Mouse (Mus musculus) gastrocnemius, postnatal 25 days (tissue): ENCODE measurements around the gene Vtcn1. TPM values are rescaled to one million over a fixed set of nuclear protein-coding genes. Genes with fewer than 3 reads are reported as not detected.
"Not testable (repeated sequence)": the region's sequence is repeated elsewhere in the genome, so short reads cannot be mapped to it uniquely, and the experiment has no call there.

Source experiments
- DNase-seq: peaks from one replicate; pipeline ENCODE4 v3.0.0; 2022
- long read RNA-seq, 2 experiments: library from polyadenylated mRNA; stranded (forward); transcript quantifications; one replicate each; pipeline ENCODE4 v2.0.0; 2021
- total RNA-seq, 2 experiments: library from RNA; stranded (reverse); gene quantifications; 1 replicate in 1 of 2; 2 replicates in 1 of 2; pipeline ENCODE4 v1.2.3; 2021

Vtcn1 gene
- under 1 TPM; 0.13 to 0.64 TPM for total RNA-seq
- long read RNA-seq, experiment 1, partial matches to known transcripts: 0 of 2 reads
- long read RNA-seq, experiment 1, other reads (novel, unspliced or antisense): 2 of 2 reads
- long read RNA-seq, experiment 2, partial matches to known transcripts: 0 of 3 reads
- long read RNA-seq, experiment 2, other reads (novel, unspliced or antisense): 3 of 3 reads

- DNase-seq: no peak
Measured at GRCm38 (mm10) chr3:100825225-100825965, at the start of gene Vtcn1. Vtcn1 (plus strand) TSS chr3:100825459.

DNA sequence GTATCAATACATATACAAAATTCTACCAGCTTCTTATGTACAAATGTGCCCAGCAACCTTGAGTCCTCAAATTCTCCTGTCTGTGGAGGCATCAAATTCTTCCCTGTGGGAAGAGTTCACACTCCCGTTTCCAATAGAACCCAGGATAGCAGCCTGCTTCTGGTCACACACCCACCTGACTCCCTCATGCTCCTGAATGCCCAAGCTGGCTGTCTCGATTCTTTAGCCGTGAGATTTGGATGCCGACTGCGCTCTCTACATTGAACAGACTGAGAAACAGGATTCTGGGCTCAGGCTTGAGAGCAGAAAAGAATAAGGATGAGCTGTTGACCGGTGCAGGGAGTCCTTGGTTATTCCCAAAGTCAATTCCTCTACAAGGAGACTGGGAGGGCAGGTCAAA is 48.3 kb upstream of the Vtcn1 start:
- DNase-seq: no peak

- DNase-seq: no peak
Measured at GRCm38 (mm10) chr3:100777568-100777967, 47.7 kb upstream of the Vtcn1 start.

DNA sequence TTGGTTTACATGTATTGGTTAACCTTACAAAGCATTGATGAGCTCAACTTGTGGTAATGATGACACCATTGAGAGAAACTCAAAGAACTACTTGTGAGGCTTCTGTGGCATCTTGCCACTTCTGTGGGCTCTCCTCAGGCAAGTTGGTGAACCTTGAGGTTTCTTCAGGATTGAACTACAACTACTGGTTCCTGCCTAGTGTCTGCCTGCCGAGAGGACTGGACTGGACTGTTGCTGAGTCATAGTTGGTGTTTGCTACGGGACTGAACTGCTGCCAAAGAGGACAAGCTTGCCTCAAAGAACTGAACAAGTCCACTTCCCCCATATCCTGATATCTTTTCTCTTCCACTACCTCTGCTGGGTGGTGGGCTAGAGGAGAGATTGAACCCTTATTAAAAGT is 39.2 kb upstream of the Vtcn1 start:
- DNase-seq: no peak

DNA sequence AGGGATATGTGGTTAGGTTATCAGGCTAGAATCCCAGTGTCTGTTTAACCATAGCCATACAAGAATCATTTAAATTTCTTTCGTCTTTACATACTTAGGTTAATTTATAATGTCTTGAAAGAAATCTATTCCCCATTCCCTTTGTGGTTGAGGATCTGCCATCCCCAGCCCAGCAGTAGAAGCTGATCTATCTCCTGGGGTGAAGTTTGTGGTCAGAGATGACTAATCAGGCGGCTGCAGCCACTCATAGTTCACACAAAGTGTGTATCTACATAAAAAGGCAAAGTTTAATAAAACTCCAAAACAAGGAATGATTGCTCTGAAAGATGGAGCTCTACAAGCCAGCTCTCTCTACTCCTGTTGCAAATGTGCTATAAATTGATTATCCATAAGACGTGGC is 33.6 kb upstream of the Vtcn1 start:
- DNase-seq: no peak

DNA sequence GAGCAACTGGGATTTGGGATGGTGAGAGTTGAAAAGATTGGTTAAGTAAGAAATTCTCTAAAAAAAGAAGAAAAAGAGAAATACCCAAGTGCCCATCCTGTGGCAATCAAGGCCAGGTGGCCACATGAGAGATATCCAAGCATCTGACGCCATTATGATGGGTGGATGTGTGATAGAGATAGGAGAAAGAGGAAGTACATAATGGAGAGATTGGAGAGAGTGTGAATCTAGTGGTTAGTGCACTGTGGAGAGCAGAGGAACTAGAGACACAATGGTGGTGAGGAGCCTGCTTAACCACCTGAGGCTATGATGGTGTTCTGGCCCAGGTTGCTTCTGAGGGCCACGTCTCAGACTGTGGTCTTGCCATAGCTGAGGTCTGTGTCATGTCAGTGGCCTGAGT is 31.9 kb upstream of the Vtcn1 start:
- DNase-seq: no peak

DNA sequence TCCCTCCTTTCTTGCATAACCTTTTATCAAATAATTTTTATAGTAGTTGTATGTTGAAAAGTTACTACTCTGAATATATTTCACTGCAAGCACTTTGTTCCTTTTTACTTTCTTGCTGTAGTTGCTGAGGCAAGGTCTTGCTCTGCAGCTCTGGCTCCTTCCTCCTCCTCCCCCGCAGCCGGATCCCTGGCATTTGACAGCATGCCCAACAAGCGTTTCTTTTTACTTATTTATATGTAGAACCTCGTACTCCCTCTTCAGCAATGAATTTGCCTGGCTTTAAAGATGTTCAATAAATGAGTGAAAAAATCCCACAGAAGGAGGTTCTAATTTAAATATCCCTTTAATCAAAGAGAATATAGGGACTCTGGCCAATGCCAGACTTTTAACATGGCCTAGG is 28.7 kb upstream of the Vtcn1 start:
- no peak for DNase-seq

DNA sequence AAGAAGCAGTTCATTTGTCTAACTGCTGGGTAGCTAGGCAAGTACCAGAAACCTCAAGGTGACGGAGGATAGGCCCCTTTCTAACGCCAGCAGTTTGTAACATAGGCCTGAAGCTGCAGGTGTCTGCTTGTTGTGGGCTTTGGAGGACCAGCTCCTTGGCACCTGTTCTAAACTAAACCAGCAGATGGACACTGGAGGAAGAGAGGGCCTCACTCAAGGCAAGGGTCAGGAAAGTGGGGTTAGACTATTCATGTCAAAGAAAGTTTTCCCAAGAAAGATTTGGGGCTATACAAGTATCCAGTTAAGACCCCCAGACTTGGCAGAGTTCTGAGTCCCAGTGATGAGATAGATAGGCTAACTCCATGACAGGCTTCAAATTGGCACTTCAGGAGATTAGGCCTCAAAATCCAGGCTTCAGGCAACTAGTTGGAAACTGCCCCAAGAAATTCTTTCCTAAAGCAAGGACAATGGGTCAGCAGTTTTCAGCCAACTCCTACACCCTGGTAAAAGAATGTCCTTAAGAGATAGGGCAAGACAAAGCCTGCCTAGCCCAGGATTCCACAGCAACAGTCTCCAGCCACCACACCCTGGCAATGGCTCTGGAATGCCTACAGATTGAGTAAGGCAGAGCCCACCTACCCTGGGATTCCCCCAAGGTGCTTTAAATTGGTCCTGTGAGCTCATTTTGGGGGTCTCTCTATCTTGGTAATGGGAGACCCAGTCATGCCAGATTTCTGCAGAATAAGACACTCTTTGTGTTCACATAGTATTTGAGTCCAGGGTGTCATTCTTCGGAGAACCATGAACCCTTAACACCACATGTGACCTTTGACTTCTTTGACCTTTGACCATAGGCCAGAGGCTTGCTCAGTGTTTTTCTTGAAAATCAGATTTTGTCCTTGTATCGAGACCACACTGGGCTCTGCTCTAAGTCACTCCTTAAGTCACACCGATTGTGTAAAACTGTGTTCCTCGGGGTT is 27.8 kb upstream of the Vtcn1 start:
- DNase-seq: no peak

- DNase-seq: no peak
Measured at GRCm38 (mm10) chr3:100798872-100799422, 26.3 kb upstream of the Vtcn1 start.

DNA sequence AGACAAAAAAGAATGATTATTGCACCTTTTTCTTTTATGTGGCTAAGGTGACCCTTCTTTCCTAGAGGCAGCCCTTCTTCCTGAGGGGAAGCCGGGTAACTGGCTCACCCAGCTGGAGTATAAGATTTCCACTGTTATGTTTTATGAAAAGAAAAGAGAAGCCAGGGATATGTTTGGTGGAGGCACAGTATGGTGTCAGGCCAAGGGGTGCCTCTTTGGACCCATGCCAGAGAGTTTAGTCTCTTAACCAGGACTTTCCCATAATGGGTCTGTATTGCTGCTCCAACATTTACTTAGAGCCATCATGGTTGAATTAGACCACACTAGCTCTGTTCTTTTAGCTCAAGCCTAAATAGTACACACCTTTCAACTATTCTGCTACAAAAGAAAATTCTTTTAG is 20.3 kb upstream of the Vtcn1 start:
- no peak for DNase-seq

- DNase-seq: no peak
Measured at GRCm38 (mm10) chr3:100805925-100806324, 19.3 kb upstream of the Vtcn1 start.

DNA sequence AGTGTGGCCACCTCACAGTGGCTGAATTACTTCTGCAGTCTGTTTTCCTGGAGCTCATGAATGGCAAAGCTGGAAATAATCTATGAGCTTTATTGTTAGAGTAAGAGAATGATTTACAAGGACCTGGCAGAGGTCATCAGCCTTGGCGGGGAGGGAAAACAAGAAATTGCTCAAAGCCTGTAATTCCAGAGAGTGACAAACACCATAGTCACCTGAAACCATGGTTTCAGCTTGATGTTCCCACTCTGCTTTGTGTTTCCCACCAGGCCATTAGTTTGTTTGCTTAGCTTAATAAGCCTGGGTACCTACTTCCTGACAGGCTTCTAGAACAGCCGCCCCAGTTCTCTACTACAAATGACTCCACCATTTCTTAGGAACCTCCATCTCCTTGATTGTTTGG is 14.8 kb upstream of the Vtcn1 start:
- no peak for DNase-seq

GRCm38 (mm10) chr3:100811836-100812235 is 13.4 kb upstream of the Vtcn1 start:
- no peak for DNase-seq

DNA sequence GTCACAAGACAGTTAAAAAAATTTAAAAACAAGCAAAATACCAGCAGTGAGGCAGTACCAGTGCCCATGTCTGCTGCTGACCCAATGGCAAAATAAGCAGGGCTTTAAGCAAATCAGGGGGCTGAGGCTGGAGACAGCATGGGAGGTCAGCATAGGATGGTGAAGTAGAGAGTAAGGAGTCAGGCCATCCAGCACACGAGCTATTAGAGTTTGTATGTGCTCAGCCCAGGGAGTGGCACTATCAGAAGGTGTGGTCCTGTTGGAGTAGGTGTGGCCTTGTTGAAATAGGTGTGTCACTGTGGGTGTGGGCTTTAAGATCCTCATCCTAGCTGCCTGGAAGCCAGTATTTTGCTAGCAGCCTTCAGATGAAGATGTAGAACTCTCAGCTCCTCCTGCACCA is 9.8 kb upstream of the Vtcn1 start:
- not testable (repeated sequence) for DNase-seq

- no peak for DNase-seq
Measured at GRCm38 (mm10) chr3:100818709-100819108, 6.5 kb upstream of the Vtcn1 start.

GRCm38 (mm10) chr3:100819571-100819970 is 5.7 kb upstream of the Vtcn1 start:
- peak; percentile 0 for DNase-seq

- DNase-seq: no peak
Measured at GRCm38 (mm10) chr3:100820852-100821251, 4.4 kb upstream of the Vtcn1 start.

DNA sequence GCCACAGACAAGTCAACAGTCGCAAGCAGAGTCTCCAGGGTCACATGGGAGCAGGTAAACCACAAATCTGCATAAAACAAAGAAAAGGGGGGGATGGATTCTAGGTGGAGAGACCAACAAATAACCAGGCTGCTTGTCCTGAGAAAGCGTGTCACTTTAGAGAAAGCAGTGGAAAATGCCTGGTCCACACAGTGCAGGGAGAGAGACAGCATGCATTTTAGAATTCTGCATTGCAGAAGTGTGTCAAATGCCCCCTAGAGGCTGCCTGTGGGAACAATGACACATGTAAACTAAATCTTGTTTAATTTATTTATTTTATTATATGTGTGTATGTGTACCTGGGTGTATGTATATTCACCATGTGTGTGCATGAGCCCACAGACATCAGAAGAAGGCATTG is 4.0 kb upstream of the Vtcn1 start:
- DNase-seq: no peak

DNA sequence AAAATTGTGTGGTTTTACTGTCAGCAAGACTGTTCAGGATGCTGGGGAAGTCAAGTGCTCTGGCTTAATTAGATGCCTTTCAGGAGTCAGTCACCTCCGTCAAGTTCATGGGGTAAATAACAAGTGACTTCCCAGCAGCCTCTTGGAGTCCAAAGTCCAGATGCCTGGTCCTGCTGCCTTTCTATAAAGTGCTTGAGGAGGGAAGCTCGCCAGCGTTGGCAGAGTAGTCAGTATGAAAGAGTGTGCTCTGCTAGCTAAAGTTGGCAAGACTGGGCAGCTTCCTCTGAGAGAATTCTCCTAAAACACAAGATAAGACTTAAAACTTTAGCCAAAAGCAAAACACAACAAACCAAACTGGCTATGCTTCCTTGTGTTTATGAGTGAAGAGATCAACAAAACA is 18.5 kb downstream of the Vtcn1 start:
- no peak for DNase-seq

GRCm38 (mm10) chr3:100844366-100844765 is 19.1 kb downstream of the Vtcn1 start:
- no peak for DNase-seq

DNA sequence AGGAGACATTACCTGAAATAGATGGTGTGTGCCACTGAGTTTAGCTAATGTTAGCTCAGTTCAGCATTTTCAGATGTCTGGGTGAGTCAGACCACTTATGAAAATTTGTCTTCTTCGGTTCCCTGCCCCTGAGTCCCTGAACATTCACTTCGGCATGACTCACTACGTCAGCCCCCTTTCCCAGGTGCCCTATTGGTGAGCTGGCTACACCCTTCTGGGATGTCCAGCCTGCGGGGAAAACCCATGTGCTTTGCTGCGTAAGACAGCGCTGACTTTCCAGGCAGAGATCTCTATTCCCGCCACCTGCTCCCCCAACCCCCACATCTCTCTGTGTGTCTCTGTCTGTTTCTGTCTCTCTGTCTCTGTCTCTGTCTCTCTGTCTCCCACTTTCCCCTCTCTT is 23.1 kb downstream of the Vtcn1 start:
- no peak for DNase-seq

- no peak for DNase-seq
Measured at GRCm38 (mm10) chr3:100850468-100850867, 25.2 kb downstream of the Vtcn1 start.
